Mouse (Mus musculus) heart, postnatal 0 days (tissue): ENCODE results near the gene Lenep.

Experiments used
- CTCF ChIP-seq: IDR thresholded peaks from 2 replicates; pipeline ENCODE4 v1.5.1; 2016; ENCODE audit warnings: antibody characterized with exemption, control low read depth, low read depth
- EP300 ChIP-seq: IDR thresholded peaks from 2 replicates; pipeline ENCODE4 v1.6.1; 2016; ENCODE audit warnings: antibody characterized with exemption, low read depth

- TF ChIP-seq CTCF (0 out of 2 replicates have a peak, but pooled peaks have one; percentile 4), EP300 (peak; percentile 53; the same call in 1 of the 2 replicates)
Measured at GRCm38 (mm10) chr3:89448720-89449537, 46.3 kb upstream of the Lenep start.
